Mouse (Mus musculus): ENCODE data around the gene Zbtb38. TPM values are rescaled to one million over a fixed set of nuclear protein-coding genes. Genes with fewer than 3 reads are reported as not detected.
"Not testable (repeated sequence)": the region's sequence is repeated elsewhere in the genome, so short reads cannot be mapped to it uniquely, and the experiment has no call there.

Zbtb38 gene
- total RNA-seq, 2 experiments from 2014 or later = 16.7 to 24.2 TPM

DNA sequence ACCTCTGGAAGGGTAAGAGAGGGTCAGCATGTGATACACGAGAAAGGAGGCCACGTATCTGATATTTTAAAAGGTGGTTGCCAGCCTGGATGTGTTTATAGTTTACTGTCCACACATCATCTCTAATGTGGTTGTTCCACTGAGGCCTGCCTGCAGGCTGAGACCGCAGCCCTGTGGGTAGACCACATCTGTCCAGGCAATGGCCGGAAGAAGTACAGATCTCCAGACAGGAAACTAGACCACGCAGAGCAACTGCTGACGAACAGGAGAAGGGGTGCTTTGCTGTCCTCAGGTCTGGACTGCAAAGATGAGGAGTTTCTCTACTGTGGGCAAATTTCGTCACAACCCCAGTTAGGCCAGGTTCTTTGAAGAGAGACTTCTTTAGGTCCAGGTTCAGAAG is 101.8 kb downstream of the Zbtb38 start:
- intact Hi-C loops (cut with DNase I) = loop anchor here (2.0 kb wide), 1 partner anchor 76 kb away; no protein-coding TSS in a partner anchor
- no peak for DNase-seq

DNA sequence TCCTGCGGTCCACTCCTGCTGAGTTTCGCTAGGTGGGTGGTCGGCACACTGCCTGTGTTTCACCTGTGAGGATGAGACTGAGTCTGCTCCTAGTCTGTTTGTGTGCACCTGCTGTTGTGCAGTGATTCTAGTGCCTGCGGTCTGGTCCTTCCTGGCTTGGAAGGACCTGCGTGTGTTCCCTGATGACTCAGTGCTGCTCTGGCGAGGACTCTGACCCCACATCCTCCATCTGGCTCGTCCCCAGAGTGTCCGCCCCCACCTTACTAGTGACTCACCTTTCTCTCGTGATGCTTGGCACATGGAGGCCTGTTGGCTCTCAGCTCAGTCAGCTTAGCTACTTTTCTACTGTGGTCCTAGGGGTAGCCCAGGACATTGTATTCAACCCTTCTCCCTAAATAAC is 102.7 kb downstream of the Zbtb38 start:
- intact Hi-C loops (cut with DNase I) = loop anchor here (2.0 kb wide), 2 partner anchors 75 to 141 kb away; no protein-coding TSS in a partner anchor
- DNase-seq = no peak

DNA sequence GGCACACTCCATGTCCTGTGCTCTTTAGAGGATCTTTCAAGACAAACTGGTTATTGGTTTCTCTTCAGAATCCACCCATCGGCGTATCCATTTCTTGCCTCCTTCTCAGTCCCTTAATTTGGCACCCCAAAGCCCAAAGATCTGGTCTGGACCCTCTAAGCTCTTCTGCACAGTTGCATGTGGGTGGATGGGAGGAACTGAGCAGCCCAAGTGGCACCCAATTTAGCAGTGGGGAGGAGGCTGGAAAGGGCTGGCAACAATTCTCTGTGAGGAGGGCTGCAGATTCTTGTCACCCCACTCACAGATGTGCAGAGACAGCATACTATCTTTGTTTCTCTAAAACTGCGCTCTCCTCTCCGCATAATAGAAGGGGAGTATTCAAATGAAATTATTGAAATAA is 103.3 kb downstream of the Zbtb38 start:
- intact Hi-C loops (cut with DNase I) = loop anchor here (2.0 kb wide), 1 partner anchor 141 kb away; no protein-coding TSS in a partner anchor
- no peak for DNase-seq

DNA sequence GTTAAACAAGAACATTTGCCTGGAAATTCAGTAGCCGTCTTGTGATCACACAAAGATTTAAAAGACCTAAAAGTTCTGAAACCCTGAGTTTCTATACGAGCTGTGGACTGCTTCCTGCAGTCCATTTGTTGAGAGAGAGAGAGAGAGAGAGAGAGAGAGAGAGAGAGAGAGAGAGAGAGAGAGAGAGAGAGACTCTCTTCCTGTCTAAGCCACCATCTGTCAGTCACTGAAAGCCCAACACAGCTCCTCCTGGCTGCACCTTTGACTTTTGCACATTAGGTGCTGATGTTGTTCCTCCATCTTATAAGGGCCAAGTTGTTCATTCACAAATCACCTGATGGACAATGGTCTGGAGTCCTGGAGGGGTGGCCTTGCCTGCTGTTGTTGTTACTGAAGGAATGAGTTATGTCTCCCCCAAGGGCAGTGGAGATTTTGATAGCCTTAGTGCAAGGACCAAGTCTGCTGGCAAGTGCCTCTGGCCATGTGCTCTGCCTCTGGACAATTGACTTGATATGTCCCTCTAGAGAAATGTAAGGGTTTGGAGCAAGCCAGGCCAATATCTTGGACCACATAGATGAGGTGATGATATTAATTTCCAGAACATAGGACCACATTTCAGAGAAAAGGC is 105.8 kb downstream of the Zbtb38 start:
- intact Hi-C loops (cut with DNase I) = no loop called here
- no peak for DNase-seq

DNA sequence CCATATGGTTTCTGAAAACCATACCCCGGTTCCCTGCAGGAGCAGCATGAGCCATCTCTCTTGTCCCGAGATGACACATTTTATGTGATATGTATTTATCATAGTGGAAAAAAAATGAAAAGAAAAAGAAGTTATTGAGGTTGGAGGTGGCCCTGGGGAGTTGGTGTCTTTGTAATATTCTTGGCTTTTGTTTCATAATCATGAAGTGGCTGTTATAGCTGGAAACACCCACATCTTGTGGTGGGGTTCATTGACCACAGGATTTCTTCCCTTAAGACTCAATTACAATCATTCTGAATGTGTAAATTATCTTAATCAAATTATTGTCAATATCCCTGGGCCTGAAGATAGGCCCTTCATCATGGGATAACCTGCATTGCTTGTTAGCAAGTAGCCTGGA is 107.8 kb downstream of the Zbtb38 start:
- no peak for DNase-seq
- intact Hi-C loops (cut with DNase I) = no loop called here

DNA sequence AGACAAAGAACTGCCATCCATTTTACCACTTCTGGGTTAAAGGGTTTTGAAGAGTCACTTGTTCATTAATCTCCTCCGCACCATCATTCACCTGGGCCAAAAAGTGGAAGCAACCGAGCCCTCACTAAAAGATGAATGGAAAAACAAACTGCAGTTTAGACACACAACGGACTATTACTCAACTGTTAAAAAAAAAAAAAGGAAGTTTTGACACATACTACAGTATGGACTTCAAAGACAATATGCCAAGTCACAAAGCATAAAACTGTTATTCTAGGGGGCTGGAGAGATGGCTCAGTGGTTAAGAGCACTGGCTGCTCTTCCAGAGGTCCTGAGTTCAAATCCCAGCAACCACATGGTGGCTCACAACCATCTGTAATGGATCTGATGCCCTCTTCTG is 108.6 kb downstream of the Zbtb38 start:
- DNase-seq; intact Hi-C loops (cut with DNase I): not testable (repeated sequence)

DNA sequence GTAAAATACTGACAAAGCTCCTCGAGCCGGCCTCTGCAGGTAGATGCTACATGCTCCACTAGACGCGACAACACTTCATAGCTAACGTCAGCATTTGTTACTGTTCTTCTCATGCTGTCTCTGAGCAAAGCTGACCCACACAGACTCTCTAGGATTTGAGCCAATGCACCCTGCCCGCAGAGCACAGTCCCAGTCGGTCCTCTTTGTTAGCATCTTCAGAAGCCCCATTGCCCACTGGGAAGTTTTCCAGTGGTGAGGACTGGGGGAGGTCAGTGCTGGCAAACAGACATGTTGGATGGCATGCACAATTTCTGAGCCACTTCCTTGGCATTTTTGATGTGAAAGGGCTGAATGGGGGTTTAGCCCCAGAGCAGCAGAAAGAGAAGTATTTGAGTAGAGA is 113.2 kb downstream of the Zbtb38 start:
- intact Hi-C loops (cut with DNase I) = no loop called here
- no peak for DNase-seq

DNA sequence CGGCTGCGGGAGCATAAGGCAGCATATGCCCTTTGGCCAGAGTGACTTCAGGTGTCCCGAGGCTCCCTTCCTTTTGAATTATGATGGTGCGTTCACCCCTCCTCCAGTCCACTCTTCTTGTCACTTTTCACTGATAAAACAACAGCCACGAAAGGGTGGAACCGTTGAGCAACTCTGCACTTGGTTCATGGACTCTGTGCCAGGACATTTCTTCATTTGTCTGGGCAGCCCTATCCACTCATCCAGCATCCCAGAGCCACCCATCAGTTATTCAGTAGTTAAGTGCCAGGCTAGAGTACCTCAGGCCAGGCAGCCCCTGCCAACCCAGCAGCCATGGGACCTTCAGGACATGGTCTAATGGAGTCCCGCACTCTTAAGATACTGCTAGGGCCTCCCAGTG is 114.1 kb downstream of the Zbtb38 start:
- intact Hi-C loops (cut with DNase I) = no loop called here
- no peak for DNase-seq

DNA sequence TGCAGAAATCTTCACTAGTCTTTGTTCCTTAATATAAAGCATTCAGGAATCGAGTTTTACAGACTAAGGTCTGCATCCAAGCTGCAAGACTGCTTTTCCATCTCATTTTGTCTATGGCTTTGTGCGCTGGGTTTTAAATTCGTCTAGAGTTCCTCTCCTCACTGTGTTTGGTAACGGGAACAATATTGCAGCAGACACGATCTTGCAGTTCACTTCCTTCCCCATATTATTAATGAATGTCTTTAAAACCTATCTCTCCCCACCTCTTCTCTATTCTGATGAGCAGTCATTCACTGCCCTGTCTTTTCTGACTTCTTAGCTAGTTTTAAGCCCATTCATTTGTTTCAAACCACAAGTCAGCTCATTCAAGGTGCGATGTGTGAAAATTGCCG is 115.5 kb downstream of the Zbtb38 start:
- no peak for DNase-seq
- intact Hi-C loops (cut with DNase I) = no loop called here

DNA sequence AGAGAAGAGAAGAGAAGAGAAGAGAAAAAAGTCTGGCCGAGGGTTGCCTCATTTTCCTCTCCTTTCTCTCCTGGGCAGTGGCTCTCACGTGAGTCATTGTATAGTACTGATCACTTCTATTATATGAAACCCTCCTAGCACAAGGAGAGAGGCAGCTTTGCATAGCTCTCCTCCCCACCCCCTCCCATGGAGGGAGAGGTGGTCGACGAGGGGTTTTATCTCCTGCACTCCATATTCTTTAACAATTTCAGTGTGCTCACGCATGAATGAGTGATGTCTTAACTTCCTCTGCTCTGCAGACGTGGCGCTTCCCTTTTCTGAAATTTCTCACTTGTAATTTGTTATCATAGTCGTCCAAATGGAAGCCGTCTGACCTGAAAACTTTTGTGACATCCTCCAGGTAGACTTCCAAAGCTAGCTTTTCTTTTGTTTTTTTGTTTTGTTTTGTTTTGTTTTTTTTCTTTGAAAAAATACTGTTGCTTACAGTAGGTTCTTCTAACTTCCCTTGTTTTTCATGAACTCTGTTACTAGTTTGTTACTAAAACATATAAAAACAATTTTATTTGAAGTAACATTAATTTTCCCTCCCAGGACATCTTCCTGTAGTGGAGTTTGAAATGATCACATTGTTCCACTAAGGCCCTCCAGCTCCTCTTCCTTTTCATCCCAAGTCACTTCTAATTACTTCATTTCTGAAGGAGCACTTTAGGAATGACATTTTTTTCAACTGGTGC is 116.0 kb downstream of the Zbtb38 start:
- intact Hi-C loops (cut with DNase I) = no loop called here
- DNase-seq = no peak

DNA sequence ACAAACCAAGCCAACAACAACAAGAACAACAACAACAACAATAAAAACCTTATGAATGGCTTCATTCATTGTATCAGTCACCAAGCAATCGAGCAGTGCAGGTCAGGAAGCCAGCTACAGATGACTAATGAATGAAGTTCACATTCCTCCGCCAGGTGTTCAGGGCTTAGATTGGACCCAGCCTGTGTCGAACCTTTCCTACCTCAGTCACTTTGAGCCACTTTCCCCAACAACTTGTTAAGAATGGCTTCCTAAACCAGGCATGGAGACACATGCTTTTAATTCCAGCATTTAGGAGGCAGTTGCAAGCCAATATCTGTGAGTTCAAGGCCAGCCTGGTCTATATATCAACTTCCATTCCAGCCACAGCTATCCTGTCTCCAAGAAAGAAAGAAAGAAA is 116.7 kb downstream of the Zbtb38 start:
- intact Hi-C loops (cut with DNase I) = no loop called here
- DNase-seq = no peak

DNA sequence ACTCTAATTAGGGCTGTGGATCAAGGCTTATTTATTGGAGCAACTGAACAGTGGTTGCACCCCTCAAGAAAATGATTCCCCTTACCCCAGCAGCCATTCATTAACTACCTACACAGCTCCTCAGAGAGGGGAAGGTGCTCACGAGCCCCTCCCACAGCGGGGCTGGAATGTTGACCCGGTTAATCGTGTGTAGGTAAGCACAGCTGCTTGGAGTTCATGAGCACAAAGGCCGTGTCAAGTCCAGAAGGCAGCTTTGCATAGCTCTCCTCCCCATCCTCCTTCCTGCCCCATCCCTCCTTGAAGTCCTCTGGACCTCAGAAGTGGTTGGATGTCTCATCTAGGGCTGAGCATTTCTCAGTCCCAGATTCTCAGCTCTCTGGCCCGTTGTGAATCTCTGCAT is 117.5 kb downstream of the Zbtb38 start:
- no peak for DNase-seq
- intact Hi-C loops (cut with DNase I) = no loop called here

DNA sequence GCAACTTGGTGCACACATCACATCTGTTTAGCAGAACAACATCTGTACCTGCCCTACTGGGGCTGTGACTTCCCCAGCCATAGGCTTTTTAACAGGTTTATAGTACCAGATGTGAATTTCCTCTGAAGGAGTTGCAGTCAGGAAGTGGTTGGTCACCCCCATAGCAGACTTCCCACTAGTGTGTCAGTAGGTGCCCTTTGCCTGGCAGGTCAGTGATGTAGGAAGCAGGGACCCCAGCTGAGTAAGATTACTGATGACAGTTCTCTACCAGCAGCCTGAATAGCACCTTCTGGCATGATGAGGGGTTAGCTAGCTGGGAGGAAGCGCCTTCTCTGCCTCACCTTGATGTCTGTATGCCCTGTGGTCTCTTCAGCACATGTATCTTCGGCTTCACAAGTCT is 118.9 kb downstream of the Zbtb38 start:
- intact Hi-C loops (cut with DNase I) = no loop called here

More for the DNA sequence above, 118.9 kb downstream of the Zbtb38 start:
- no peak for DNase-seq

Other genes with a start within 250 kb of the Zbtb38 start
- under 1 TPM in 1 of 2 experiments, not detected in 1; 0.26 TPM for gene Gm28729, start 227.6 kb downstream of the Zbtb38 start, total RNA-seq (2021)
- 1 to 10 TPM; 2.5 to 3.0 TPM for gene Rasa2, start 121.2 kb downstream of the Zbtb38 start, total RNA-seq (2021)
- gene Pxylp1, start 139.8 kb upstream of the Zbtb38 start, total RNA-seq (2021) = 1 to 10 TPM; 1.2 to 1.6 TPM

All from gastrocnemius, postnatal 36 days (tissue).